Mouse (Mus musculus) forebrain, embryonic 16.5 days (tissue): ENCODE data around the gene 1110059G10Rik. TPM values are rescaled to one million over a fixed set of nuclear protein-coding genes. Genes with fewer than 3 reads are reported as not detected.
A peak's percentile ranks its signal among the peaks of the same experiment; 100 is the strongest.

ENCODE experiments used
- ATAC-seq: fragments of 200-750 bp; cut with Nextera tagmentation; 2 replicates; pipeline ENCODE4 v1.8.0; 2017; ENCODE audit warnings: mild to moderate bottlenecking, moderate library complexity
- H3K27ac ChIP-seq: fragments of 300-500 bp; sonication (generic); 2 replicates; pipeline ENCODE4 v1.5.1; 2014; ENCODE audit warnings: low read length, control low read depth
- H3K27me3 ChIP-seq: fragments of 300-500 bp; sonication (generic); replicated peaks from 2 replicates; pipeline ENCODE4 v1.6.1; 2014; ENCODE audit warnings: low read length; ENCODE audit not compliant: control insufficient read depth, insufficient read depth
- H3K36me3 ChIP-seq: fragments of 300-500 bp; sonication (generic); 2 replicates; pipeline ENCODE4 v1.6.1; 2014; ENCODE audit not compliant: control insufficient read depth, insufficient read depth
- H3K4me1 ChIP-seq: fragments of 300-500 bp; sonication (generic); replicated peaks from 2 replicates; pipeline ENCODE4 v1.6.1; 2014; ENCODE audit warnings: low read length; ENCODE audit not compliant: control insufficient read depth, insufficient read depth
- H3K4me2 ChIP-seq: fragments of 300-500 bp; sonication (generic); 2 replicates; pipeline ENCODE4 v1.6.1; 2014; ENCODE audit warnings: mild to moderate bottlenecking, low read length, control low read depth
- H3K4me3 ChIP-seq: fragments of 300-500 bp; sonication (generic); replicated peaks from 2 replicates; pipeline ENCODE4 v1.5.1; 2014; ENCODE audit warnings: mild to moderate bottlenecking, low read length, control low read depth
- H3K9ac ChIP-seq: fragments of 300-500 bp; sonication (generic); replicated peaks from 2 replicates; pipeline ENCODE4 v1.6.1; 2014; ENCODE audit warnings: low read depth, low read length, control low read depth
- H3K9me3 ChIP-seq: fragments of 300-500 bp; sonication (generic); 2 replicates; pipeline ENCODE4 v1.6.1; 2016; ENCODE audit warnings: low read length; ENCODE audit not compliant: control insufficient read depth
- WGBS: fragments of 180-500 bp; shearing (Covaris S2); extraction: QIAGEN DNeasy Blood & Tissue Kit; methylation state at CpG from one replicate; pipeline ENCODE4 v1.1.7; 2014; 5-methylcytosine and 5-hydroxymethylcytosine counted together
- polyA plus RNA-seq: library from polyadenylated mRNA; unstranded; fragments of >200 nt; fragmentation: Nextera tagmentation; extraction: Ambion mirVana; gene quantifications from 2 replicates; pipeline ENCODE4 v1.2.1, GENCODE M21; 2015

Gene 1110059G10Rik
- polyA plus RNA-seq = 32.9 and 34.0 TPM in 2 replicates

DNA sequence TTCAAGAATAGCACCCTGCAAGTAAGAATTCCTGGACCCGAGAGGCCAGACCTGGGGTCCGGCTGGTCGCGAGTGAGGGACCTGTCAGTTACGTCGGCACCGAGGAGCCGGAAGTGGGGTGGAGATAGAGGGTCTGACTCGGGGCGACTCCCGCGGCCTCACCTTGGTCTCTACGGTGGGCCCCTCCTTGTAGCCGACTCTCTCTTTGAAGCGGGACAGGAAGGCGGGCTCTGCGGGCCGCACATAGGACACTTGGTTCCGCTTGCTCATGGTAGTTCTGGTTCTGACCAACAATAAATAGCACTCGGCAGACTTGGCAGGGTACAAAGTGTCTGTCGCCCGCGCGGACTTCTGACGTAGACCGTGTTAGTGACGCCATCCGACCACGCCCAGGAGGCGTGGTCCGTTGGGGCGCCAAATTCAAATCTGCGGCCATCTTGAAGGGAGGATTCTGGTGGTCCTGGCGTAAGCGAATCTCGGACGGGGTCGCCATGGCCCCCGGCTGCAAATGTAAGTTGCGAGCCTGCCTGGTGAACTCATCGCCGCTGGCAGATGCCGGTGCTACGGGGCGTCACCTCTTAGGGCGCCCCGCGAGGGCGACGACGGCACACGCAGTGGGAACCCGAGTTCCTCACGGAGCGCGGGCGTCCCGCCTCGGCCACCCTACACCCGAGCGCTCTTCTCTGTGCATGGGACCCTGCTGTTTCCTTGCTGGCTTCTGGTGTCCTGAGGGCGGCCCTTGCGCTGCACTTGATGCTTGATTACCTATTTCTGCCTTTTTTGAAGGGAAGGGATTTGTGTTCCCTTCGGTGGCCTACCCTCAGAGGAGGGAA lies at the start of gene 1110059G10Rik, which contains the start of gene Kif15:
TSS of gene 1110059G10Rik (minus strand) at position 358 of the 833 bp plus-strand sequence.
TSS of gene Kif15 (plus strand) at position 404 of the 833 bp plus-strand sequence.
- H3K9ac ChIP-seq = peak within 1 kb of the TSS; percentile 70
- peak within 1 kb of the TSS; percentile 90 for H3K4me2 ChIP-seq
- no peaks in the 10 kb centered on the region for H3K9me3 ChIP-seq
- H3K36me3 ChIP-seq = no peaks in the 10 kb centered on the region
- no peaks in the 10 kb centered on the region for H3K27me3 ChIP-seq
- peak within 1 kb of the TSS; percentile 66 for H3K4me3 ChIP-seq
- peak; percentile 98 for ATAC-seq
- peak within 1 kb of the TSS; percentile 62 for H3K27ac ChIP-seq
- under 1% methylated on average over 63 of the region's 64 CpGs for WGBS
- peaks cover 13% of the 10 kb centered on the region for H3K4me1 ChIP-seq

- Histone ChIP-seq H3K4me3 (no peak overlapping the region), H3K27me3 (no peaks in the 10 kb centered on the region), H3K36me3 (peaks cover 7% of the 10 kb centered on the region), H3K27ac (no peak overlapping the region), H3K4me1 (no peaks in the 10 kb centered on the region), H3K4me2 (no peak overlapping the region), H3K9me3 (no peaks in the 10 kb centered on the region), H3K9ac (no peak overlapping the region)
- ATAC-seq = no peak
- WGBS = 97% methylated on average over 4 of the region's 4 CpGs
These were observed 48.4 kb upstream of the 1110059G10Rik start for GRCm38 (mm10) chr9:122999193-122999586.

DNA sequence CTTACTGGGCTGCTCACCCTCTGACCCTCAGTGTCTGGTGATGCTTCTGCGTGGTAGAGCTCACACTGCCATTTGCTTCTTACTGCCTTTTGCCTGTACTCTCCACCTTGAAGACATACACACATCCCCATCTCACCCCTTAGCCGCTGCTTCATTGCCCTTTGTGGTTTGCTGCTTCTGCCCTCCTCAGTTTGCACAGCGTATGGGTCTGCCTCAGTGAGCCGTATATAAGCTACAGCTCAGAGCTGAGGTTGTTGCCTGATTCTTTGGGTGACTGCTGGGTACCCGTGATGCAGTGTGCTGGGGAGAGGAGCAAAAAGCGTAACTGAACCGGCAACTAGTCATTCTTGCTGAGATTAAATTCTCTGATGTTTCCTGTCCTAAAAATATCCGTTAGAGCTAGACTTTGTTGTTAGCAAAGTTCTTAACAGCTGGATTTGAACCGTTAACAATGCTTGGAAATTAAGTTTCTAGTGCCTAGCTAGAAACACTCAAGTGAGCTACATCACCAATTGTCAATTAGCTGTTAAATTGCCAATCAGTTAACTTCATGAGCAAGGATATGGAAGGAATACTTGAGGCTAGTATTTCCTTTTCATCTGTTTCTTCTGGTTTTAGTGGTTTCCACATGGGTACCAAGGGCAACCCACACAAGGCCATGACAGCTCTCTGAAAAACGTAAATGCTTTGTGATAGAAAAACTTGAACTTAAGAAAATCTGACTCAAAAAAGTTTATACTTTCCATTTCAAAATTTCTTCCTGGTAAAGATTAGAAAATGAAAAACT lies 47.8 kb upstream of the 1110059G10Rik start:
- no peaks in the 10 kb centered on the region for H3K9me3 ChIP-seq
- no peak overlapping the region for H3K27ac ChIP-seq
- no peak for ATAC-seq
- WGBS = 94% methylated on average over 10 of the region's 10 CpGs
- no peak overlapping the region for H3K9ac ChIP-seq
- no peak overlapping the region for H3K4me2 ChIP-seq
- H3K27me3 ChIP-seq = no peaks in the 10 kb centered on the region
- H3K4me1 ChIP-seq = no peaks in the 10 kb centered on the region
- H3K4me3 ChIP-seq = no peak overlapping the region
- peaks cover 7% of the 10 kb centered on the region for H3K36me3 ChIP-seq

DNA sequence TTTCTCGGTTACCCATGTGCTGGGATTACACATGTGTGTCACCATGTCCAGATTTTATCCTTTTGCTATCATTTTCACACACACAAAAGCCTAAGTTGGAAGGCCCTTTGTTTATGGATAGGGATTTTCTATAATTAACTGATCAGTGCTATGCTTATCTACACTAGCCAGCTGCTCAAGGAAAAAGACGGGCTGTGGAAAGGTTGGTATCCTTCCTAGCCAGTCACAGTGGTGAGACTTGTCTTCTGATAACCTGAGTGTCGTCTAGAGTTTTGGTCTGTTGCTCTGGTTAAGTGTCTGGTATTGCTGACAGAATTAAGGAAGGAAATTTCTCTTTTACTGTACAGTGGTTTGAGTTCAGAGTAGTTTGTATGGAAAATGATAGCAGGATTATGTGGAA lies 21.9 kb downstream of the 1110059G10Rik start:
- no peak for ATAC-seq
- no peak overlapping the region for H3K9ac ChIP-seq
- no peak overlapping the region for H3K4me3 ChIP-seq
- 0 out of 2 replicates have a peak, but pooled peaks cover 2% of the 10 kb centered on the region for H3K9me3 ChIP-seq
- H3K4me1 ChIP-seq = peaks cover under 1% of the 10 kb centered on the region
- 97% methylated on average over 3 of the region's 3 CpGs for WGBS
- no peaks in the 10 kb centered on the region for H3K27me3 ChIP-seq
- H3K36me3 ChIP-seq = peaks cover 65% of the 10 kb centered on the region
- H3K4me2 ChIP-seq = no peak overlapping the region
- H3K27ac ChIP-seq = no peak overlapping the region

DNA sequence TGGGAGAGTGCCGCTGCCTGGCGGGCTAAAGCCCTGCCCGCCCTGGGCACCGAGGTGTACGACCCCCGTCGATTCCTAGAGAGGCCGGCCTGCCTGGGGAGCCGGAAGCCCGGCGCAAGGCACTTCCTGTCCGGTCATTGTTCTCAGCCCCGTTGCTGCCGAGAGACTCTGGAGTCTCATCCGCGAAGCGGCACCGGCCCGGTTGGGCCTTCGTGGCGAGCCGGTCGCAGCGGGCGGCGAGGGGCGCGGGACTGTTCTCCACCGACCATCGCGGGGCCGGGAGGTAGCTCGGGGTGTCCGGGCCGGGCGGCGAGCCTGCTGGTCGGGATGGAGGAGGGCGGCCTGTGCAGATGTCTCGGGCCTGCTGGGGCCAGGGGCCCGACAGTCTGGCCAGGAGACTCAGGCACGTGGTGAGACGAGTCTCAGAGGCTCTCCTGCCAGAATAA lies 27.8 kb downstream of the 1110059G10Rik start, which contains the start of gene Zfp105:
TSS of gene Zfp105 (plus strand) at position 137 of the 446 bp plus-strand sequence.
- Histone ChIP-seq H3K9me3 (no peaks in the 10 kb centered on the region), H3K27me3 (no peaks in the 10 kb centered on the region), H3K36me3 (peaks cover 30% of the 10 kb centered on the region), H3K4me1 (peaks cover 5% of the 10 kb centered on the region), H3K9ac (peak within 1 kb of the TSS; percentile 88), H3K27ac (peak within 1 kb of the TSS; percentile 69; the same call in 1 of the 2 replicates), H3K4me3 (peak within 1 kb of the TSS; percentile 66), H3K4me2 (peak within 1 kb of the TSS; percentile 60)
- peak; percentile 99 for ATAC-seq
- WGBS = under 1% methylated on average over 43 of the region's 43 CpGs

GRCm38 (mm10) chr9:122922436-122922835 lies 28.4 kb downstream of the 1110059G10Rik start:
- Histone ChIP-seq H3K4me1 (peaks cover 5% of the 10 kb centered on the region), H3K9me3 (no peaks in the 10 kb centered on the region), H3K27ac (no peak overlapping the region), H3K4me3 (peak overlapping the region; percentile 66), H3K9ac (peak overlapping the region; percentile 88), H3K4me2 (peak overlapping the region; percentile 60), H3K36me3 (peaks cover 25% of the 10 kb centered on the region), H3K27me3 (no peaks in the 10 kb centered on the region)
- 20% methylated on average over 3 of the region's 3 CpGs for WGBS
- ATAC-seq = peak; percentile 22

DNA sequence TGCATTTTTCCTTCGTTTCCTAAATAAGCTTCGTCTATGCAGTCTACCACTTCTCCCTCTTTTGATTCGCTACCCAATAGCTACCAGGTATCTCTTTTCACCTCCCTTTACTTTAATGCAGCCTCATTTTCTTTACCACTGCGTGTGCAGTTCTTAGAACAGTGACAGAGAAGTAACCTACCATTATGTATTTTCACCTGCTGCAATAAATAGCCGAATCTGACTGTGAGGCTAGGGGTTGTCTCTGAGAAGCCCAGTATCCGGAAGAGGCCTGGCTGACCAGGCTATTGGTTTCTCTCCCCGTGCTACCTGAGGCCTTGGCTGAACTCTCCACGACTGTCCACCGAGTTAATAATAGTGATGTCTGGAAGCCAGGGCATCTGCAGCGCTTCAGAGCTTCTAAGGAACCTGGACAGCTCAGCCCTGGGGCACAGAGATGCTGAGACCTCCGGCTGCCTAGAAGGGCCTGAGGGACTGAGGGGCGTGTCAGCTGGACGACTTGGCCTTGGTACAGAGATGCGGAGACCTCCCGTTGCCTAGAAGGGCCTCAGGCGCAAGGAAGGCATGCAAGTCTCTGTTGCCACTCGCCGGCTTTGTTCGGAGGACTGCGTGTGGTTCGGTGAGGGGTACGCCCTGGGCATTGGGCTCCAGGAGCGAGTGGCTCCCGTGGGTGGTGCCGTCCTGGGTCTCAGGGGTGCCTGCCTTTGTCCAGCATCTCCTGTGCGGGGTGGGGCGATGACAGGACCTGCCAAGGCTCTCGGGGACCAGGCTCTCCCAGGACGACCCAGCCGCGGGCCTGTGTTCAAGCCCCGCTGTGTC lies 47.9 kb downstream of the 1110059G10Rik start:
- WGBS = 12% methylated on average over 32 of the region's 32 CpGs
- H3K4me1 ChIP-seq = peaks cover 6% of the 10 kb centered on the region
- H3K27ac ChIP-seq = no peak overlapping the region; the same call in 1 of the 2 replicates

GRCm38 (mm10) chr9:122901047-122901446 lies 49.8 kb downstream of the 1110059G10Rik start:
- H3K36me3 ChIP-seq = peaks cover 1% of the 10 kb centered on the region
- WGBS = 97% methylated on average over 2 of the region's 2 CpGs
- peaks cover 6% of the 10 kb centered on the region for H3K4me1 ChIP-seq
- H3K4me3 ChIP-seq = no peak overlapping the region
- no peak for ATAC-seq
- H3K9ac ChIP-seq = no peak overlapping the region
- no peak overlapping the region for H3K27ac ChIP-seq
- H3K9me3 ChIP-seq = peaks cover under 1% of the 10 kb centered on the region; the same call in 1 of the 2 replicates
- no peaks in the 10 kb centered on the region for H3K27me3 ChIP-seq
- H3K4me2 ChIP-seq = no peak overlapping the region

More for the DNA sequence above, 47.9 kb downstream of the 1110059G10Rik start:
- peaks cover 6% of the 10 kb centered on the region; the same call in 1 of the 2 replicates for H3K36me3 ChIP-seq
- H3K9me3 ChIP-seq = no peaks in the 10 kb centered on the region
- ATAC-seq = peak; percentile 98
- H3K27me3 ChIP-seq = no peaks in the 10 kb centered on the region
- H3K9ac ChIP-seq = peak overlapping the region; percentile 71
- H3K4me2 ChIP-seq = peak overlapping the region; percentile 72
- H3K4me3 ChIP-seq = peak overlapping the region; percentile 49
